Mouse (Mus musculus) stomach, postnatal 0 days (tissue): ENCODE data around the gene Adcy2. TPM values are rescaled to one million over a fixed set of nuclear protein-coding genes. Genes with fewer than 3 reads are reported as not detected.

Experiments used
- ATAC-seq: fragments of 200-750 bp; cut with Nextera tagmentation; 2 replicates; pipeline ENCODE4 v1.8.0; 2017; ENCODE audit not compliant: low FRiP score, low TSS enrichment
- DNase-seq: peaks from one replicate; pipeline ENCODE4 v3.0.0-alpha.2; 2016; ENCODE audit warnings: low spot score
- H3K27ac ChIP-seq: fragments of 300-500 bp; sonication (generic); replicated peaks from 2 replicates; pipeline ENCODE4 v1.5.1; 2014; ENCODE audit warnings: mild to moderate bottlenecking, control low read depth
- H3K27me3 ChIP-seq: fragments of 300-500 bp; sonication (generic); 2 replicates; pipeline ENCODE4 v1.6.1; 2014; ENCODE audit warnings: low read length; ENCODE audit not compliant: control insufficient read depth, insufficient read depth
- H3K36me3 ChIP-seq: fragments of 300-500 bp; sonication (generic); 2 replicates; pipeline ENCODE4 v1.6.1; 2014; ENCODE audit warnings: low read length, mixed read lengths; ENCODE audit not compliant: control insufficient read depth, insufficient read depth
- H3K4me1 ChIP-seq: fragments of 300-500 bp; sonication (generic); replicated peaks from 2 replicates; pipeline ENCODE4 v1.6.1; 2014; ENCODE audit warnings: antibody characterized with exemption; ENCODE audit not compliant: control insufficient read depth, insufficient read depth
- H3K4me2 ChIP-seq: fragments of 300-500 bp; sonication (generic); replicated peaks from 2 replicates; pipeline ENCODE4 v1.6.1; 2014; ENCODE audit warnings: low read depth, mild to moderate bottlenecking, control low read depth, moderate library complexity
- H3K4me3 ChIP-seq: fragments of 300-500 bp; sonication (generic); 2 replicates; pipeline ENCODE4 v1.5.1; 2014; ENCODE audit warnings: low read depth, low read length, control low read depth
- H3K9ac ChIP-seq: fragments of 300-500 bp; sonication (generic); 2 replicates; pipeline ENCODE4 v1.6.1; 2014; ENCODE audit warnings: mild to moderate bottlenecking, low read length, control low read depth, mixed read lengths
- H3K9me3 ChIP-seq: fragments of 300-500 bp; sonication (generic); 2 replicates; pipeline ENCODE4 v1.6.1; 2016; ENCODE audit warnings: low read length; ENCODE audit not compliant: control insufficient read depth
- CTCF ChIP-seq: IDR thresholded peaks from 2 replicates; pipeline ENCODE4 v1.5.1; 2016; ENCODE audit warnings: antibody characterized with exemption, low read depth, mild to moderate bottlenecking, moderate library complexity
- EP300 ChIP-seq: optimal IDR thresholded peaks from 2 replicates; pipeline ENCODE3; 2016; ENCODE audit warnings: antibody characterized with exemption
- WGBS: fragments of 180-500 bp; shearing (Covaris S2); extraction: QIAGEN DNeasy Blood & Tissue Kit; methylation state at CpG from one replicate; pipeline ENCODE4 v1.1.7; 2014; 5-methylcytosine and 5-hydroxymethylcytosine counted together
- polyA plus RNA-seq: library from polyadenylated mRNA; unstranded; fragments of >200 nt; fragmentation: Nextera tagmentation; extraction: Ambion mirVana; gene quantifications from 2 replicates; pipeline ENCODE4 v1.2.1, GENCODE M21; 2015

Adcy2 gene
- polyA plus RNA-seq, 1 experiment from 2014 or later: 3.7 TPM

GRCm38 (mm10) chr13:68642786-68643185, 356.6 kb downstream of the Adcy2 start:
- no peak overlapping the region for H3K27ac ChIP-seq
- H3K9ac ChIP-seq: no peak overlapping the region
- no peak for ATAC-seq
- TF ChIP-seq EP300 (no peak), CTCF (no peak)
- H3K4me1 ChIP-seq: no peaks in the 10 kb centered on the region
- H3K9me3 ChIP-seq: no peaks in the 10 kb centered on the region
- no peaks in the 10 kb centered on the region for H3K36me3 ChIP-seq
- DNase-seq: no peak
- H3K27me3 ChIP-seq: no peaks in the 10 kb centered on the region
- no peak overlapping the region for H3K4me2 ChIP-seq
- no peak overlapping the region for H3K4me3 ChIP-seq
- 97% methylated on average over 1 of the region's 1 CpGs for WGBS

DNA sequence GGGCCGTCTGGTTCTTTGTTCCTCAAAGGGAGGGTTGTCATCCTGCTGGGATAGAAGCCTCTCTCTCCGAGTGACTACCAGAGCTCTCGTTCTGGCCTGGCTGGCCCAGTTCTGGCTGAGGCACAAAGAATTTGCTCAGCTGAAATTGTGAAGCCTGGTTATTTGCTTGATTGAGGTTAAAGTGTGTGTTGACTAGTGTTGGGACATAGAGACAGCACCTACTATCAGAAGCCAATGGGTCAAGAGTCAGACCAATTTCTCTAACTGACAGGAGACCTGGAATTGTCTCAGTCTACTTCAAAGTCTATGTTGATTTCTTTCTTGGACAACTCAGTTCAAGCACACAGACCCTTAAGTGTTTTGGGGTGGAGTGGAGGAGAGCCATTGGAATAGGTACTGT, 372.3 kb downstream of the Adcy2 start:
- no peaks in the 10 kb centered on the region for H3K4me1 ChIP-seq
- no peak overlapping the region for H3K27ac ChIP-seq
- ATAC-seq (no peak), DNase-seq (no peak)
- WGBS: 61% methylated on average over 3 of the region's 3 CpGs
- no peaks in the 10 kb centered on the region for H3K36me3 ChIP-seq
- H3K4me2 ChIP-seq: no peak overlapping the region
- H3K9ac ChIP-seq: no peak overlapping the region
- H3K27me3 ChIP-seq: no peaks in the 10 kb centered on the region
- TF ChIP-seq EP300: no peak
- no peak for TF ChIP-seq CTCF
- H3K9me3 ChIP-seq: no peaks in the 10 kb centered on the region
- H3K4me3 ChIP-seq: no peak overlapping the region

DNA sequence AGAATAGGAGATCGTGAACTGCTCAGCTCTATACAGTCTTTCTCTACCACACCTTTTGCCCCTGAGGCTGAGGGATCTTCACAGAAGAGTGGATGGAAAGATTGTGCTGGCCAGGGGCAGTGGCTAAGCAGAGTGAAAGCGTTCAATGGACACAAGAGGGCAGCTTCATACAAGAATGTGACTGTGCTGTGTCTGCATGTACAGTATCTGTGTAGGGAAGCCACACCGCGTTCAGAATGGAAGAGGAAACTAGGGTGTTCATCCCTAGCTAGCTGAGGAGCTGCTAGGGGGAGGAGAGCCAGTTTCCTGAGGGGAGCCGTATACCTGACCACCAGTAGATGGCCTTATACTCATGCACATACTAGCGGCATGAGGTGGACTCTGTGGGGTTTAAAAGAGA, 376.5 kb downstream of the Adcy2 start:
- no peaks in the 10 kb centered on the region for H3K4me1 ChIP-seq
- no peak overlapping the region for H3K27ac ChIP-seq
- no peaks in the 10 kb centered on the region for H3K9me3 ChIP-seq
- no peaks in the 10 kb centered on the region for H3K27me3 ChIP-seq
- no peak for ATAC-seq
- 54% methylated on average over 6 of the region's 6 CpGs for WGBS
- TF ChIP-seq CTCF: peak; percentile 62
- no peak for TF ChIP-seq EP300
- no peak overlapping the region for H3K9ac ChIP-seq
- H3K4me2 ChIP-seq: no peak overlapping the region
- no peak overlapping the region for H3K4me3 ChIP-seq
- no peaks in the 10 kb centered on the region for H3K36me3 ChIP-seq
- DNase-seq: no peak

- Histone ChIP-seq H3K4me2 (peak overlapping the region; percentile 52), H3K27me3 (no peaks in the 10 kb centered on the region), H3K4me3 (peak overlapping the region; percentile 15), H3K9ac (no peak overlapping the region; the same call in 1 of the 2 replicates), H3K27ac (no peak overlapping the region), H3K36me3 (no peaks in the 10 kb centered on the region), H3K4me1 (0 out of 2 replicates have a peak, but pooled peaks cover 3% of the 10 kb centered on the region), H3K9me3 (no peaks in the 10 kb centered on the region)
- DNase-seq (no peak), ATAC-seq (peak; percentile 48; the same call in 1 of the 2 replicates)
- TF ChIP-seq EP300: no peak
- TF ChIP-seq CTCF: no peak
- WGBS: 37% methylated on average over 21 of the region's 21 CpGs
Measured at GRCm38 (mm10) chr13:68607652-68608405, 391.5 kb downstream of the Adcy2 start.

DNA sequence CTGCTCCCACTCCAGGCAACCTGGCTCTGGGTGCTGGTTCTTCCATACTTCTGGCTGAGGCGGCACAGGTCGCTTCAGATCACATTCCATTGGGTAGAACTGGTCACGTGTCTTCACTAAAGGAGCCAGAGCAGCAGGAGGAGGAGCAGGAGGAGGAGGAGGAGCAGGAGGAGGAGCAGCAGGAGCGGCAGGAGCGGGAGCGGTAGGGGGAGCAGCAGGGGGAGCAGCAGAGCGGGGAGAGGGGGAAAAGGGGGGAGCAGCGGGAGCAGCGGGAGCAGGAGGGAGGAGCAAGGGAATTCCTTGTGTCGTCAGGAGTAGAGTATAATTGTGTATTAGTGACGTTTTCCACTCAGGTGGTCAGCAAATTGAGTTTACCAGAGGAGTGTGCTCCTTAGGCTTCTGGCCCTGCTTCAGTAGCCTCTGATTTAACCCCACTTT, 393.6 kb downstream of the Adcy2 start:
- Histone ChIP-seq H3K27me3 (no peaks in the 10 kb centered on the region), H3K4me1 (0 out of 2 replicates have a peak, but pooled peaks cover 3% of the 10 kb centered on the region), H3K4me2 (peak overlapping the region; percentile 30), H3K36me3 (no peaks in the 10 kb centered on the region), H3K9me3 (no peaks in the 10 kb centered on the region), H3K4me3 (0 out of 2 replicates have a peak overlapping the region, but pooled peaks have one; percentile 4), H3K9ac (no peak overlapping the region), H3K27ac (no peak overlapping the region)
- peak; percentile 82; the same call in 1 of the 2 replicates for ATAC-seq
- 8% methylated on average over 7 of the region's 11 CpGs for WGBS
- DNase-seq: peak; percentile 58
- TF ChIP-seq CTCF (peak; percentile 34), EP300 (no peak)

DNA sequence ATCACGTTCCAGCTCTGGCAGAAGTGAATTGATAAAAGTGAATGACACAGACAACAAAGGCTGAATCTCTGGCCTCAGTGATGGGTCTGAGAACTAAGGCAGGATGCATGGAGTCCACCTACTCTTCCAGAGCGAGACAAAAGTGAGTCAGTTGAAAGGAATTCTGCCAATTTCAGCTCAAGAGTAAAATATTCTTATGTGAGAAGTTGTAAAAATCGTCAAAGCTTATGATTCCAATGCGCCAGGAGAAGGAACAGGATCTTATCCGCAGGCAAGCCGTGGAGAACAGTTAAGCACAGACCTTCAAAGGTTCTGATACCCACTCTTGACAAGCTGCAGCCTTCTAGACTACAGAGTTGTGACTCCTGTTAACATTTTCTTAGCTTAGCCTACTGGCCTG, 396.3 kb downstream of the Adcy2 start:
- Histone ChIP-seq H3K27me3 (no peaks in the 10 kb centered on the region), H3K4me1 (0 out of 2 replicates have a peak, but pooled peaks cover under 1% of the 10 kb centered on the region), H3K4me3 (no peak overlapping the region), H3K36me3 (no peaks in the 10 kb centered on the region), H3K4me2 (no peak overlapping the region), H3K9me3 (no peaks in the 10 kb centered on the region), H3K9ac (no peak overlapping the region), H3K27ac (no peak overlapping the region)
- TF ChIP-seq EP300 (no peak), CTCF (no peak)
- no peak for DNase-seq
- no peak for ATAC-seq
- 70% methylated on average over 6 of the region's 6 CpGs for WGBS
